Mouse (Mus musculus) thymus, adult 2 months (tissue): Measurements from ENCODE around the gene Dcaf4.

Experiments used
- CTCF ChIP-seq: fragments of 200-500 bp; IDR thresholded peaks from 2 replicates; pipeline ENCODE4 v1.5.1; 2012; ENCODE audit warnings: mild to moderate bottlenecking, control low read depth, low read length, moderate library complexity, borderline replicate concordance; ENCODE audit not compliant: control insufficient read depth, poor library complexity, insufficient read depth; ENCODE audit errors: extremely low read depth
- POLR2A ChIP-seq: fragments of 200-500 bp; IDR thresholded peaks from 2 replicates; pipeline ENCODE4 v1.6.1; 2012; ENCODE audit warnings: mild to moderate bottlenecking, low read length, control low read depth, moderate library complexity; ENCODE audit not compliant: control insufficient read depth, poor library complexity, insufficient read depth; ENCODE audit errors: extremely low read depth

- no peak for TF ChIP-seq CTCF
- TF ChIP-seq POLR2A: no peak
Measured at GRCm38 (mm10) chr12:83486671-83487461, 33.4 kb upstream of the Dcaf4 start.
